Mouse (Mus musculus) ES-Bruce4 (cell line): Measurements from ENCODE around the gene Gp1bb. TPM values are rescaled to one million over a fixed set of nuclear protein-coding genes. Genes with fewer than 3 reads are reported as not detected.

Source experiments
- H3K27ac ChIP-seq: 2 replicates; pipeline ENCODE4 v1.5.1; 2012; ENCODE audit warnings: low read length, inconsistent platforms; ENCODE audit not compliant: insufficient read depth
- H3K27me3 ChIP-seq: 2 replicates; pipeline ENCODE4 v1.6.1; 2012; ENCODE audit warnings: mild to moderate bottlenecking, low read length, inconsistent platforms; ENCODE audit not compliant: control insufficient read depth, poor library complexity, insufficient read depth, severe bottlenecking
- H3K36me3 ChIP-seq: 2 replicates; pipeline ENCODE4 v1.6.1; 2012; ENCODE audit warnings: inconsistent platforms, mild to moderate bottlenecking, low read length, moderate library complexity; ENCODE audit not compliant: control insufficient read depth, poor library complexity, insufficient read depth, severe bottlenecking
- H3K4me1 ChIP-seq: one replicate; pipeline ENCODE4 v1.8.1; 2011; ENCODE audit warnings: low read length; ENCODE audit not compliant: control insufficient read depth, insufficient read depth
- H3K4me3 ChIP-seq: 2 replicates; pipeline ENCODE4 v1.5.1; 2011; ENCODE audit warnings: low read depth, mild to moderate bottlenecking, low read length
- H3K9ac ChIP-seq: 2 replicates; pipeline ENCODE4 v1.6.1; 2012; ENCODE audit warnings: low read depth, mild to moderate bottlenecking, inconsistent platforms; ENCODE audit not compliant: poor library complexity, severe bottlenecking
- H3K9me3 ChIP-seq: replicated peaks from 2 replicates; pipeline ENCODE4 v1.6.1; 2012; ENCODE audit warnings: mild to moderate bottlenecking, low read length, inconsistent platforms; ENCODE audit not compliant: control insufficient read depth, poor library complexity, insufficient read depth, severe bottlenecking
- CTCF ChIP-seq: IDR thresholded peaks from one replicate; pipeline ENCODE4 v1.8.1; 2011; ENCODE audit warnings: low read depth, low read length
- EP300 ChIP-seq: IDR thresholded peaks from 2 replicates; pipeline ENCODE4 v1.6.1; 2011; ENCODE audit warnings: low read depth, low read length; ENCODE audit not compliant: insufficient read depth
- POLR2A ChIP-seq: IDR thresholded peaks from one replicate; pipeline ENCODE4 v1.8.1; 2011; ENCODE audit warnings: low read length; ENCODE audit not compliant: insufficient read depth
- polyA plus RNA-seq: library from polyadenylated mRNA; stranded (reverse); fragments of >200 nt; gene quantifications from 2 replicates; pipeline ENCODE4 v1.2.4, GENCODE M21; 2011; ENCODE audit warnings: low read depth; ENCODE audit not compliant: missing spikeins, insufficient read depth, insufficient read length

Gene Gp1bb
- polyA plus RNA-seq, result not detected in 2 replicates

DNA sequence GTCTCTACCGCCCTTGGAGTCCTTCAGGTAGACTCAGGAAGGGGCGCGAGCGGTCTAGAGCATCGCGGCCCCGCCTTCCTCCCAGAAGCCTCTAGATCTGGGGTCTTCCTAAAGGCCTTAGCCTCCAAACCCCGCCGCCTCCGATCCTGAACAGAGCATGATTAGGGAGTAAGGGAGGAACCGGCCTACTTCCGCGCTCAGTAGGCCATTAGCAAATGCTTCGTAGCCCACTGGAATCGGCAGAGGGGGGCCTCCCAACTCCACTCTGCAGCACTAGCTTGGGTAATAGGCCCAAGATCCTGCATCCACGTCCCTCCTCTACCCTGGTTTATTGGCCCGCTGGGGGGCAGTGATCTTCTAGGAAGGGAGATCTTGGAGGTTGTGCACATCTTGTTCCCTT, at the start of gene Gp1bb:
Gene Gp1bb, minus strand, starts transcription at position 385 of the 400 bp plus-strand sequence.
- Histone ChIP-seq H3K4me3 (peak within 1 kb of the TSS; percentile 68), H3K27ac (no peak within 1 kb of the TSS), H3K9me3 (no peaks in the 10 kb centered on the region), H3K27me3 (peaks cover 7% of the 10 kb centered on the region; the same call in 1 of the 2 replicates), H3K36me3 (no peaks in the 10 kb centered on the region), H3K9ac (peak within 1 kb of the TSS; percentile 50), H3K4me1 (no peaks in the 10 kb centered on the region)
- TF ChIP-seq EP300 (no peak), POLR2A (no peak), CTCF (peak; percentile 7)

DNA sequence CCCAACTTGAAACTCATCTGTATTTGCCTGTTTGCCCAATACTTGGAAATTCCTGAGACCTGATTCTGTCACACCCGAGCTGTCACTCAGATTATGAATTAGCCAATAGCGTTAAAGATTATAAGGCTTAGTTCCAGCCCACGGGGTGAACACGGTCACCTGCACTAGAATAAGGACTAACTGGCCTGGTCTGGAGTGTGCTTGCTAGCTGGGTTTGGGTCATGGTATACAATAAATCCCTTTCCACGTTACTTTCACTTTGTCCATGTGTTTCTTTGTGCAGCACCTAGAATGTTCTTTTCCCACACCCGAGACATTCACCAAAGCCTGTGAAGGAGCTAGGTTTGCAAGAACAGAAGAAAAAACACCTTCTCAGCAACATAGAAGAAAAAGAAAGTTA, 47.7 kb upstream of the Gp1bb start:
- TF ChIP-seq POLR2A (no peak), EP300 (no peak), CTCF (no peak)
- Histone ChIP-seq H3K36me3 (no peaks in the 10 kb centered on the region), H3K27ac (no peak overlapping the region), H3K27me3 (no peaks in the 10 kb centered on the region), H3K9ac (no peak overlapping the region), H3K4me1 (no peaks in the 10 kb centered on the region), H3K4me3 (no peak overlapping the region), H3K9me3 (no peaks in the 10 kb centered on the region)

DNA sequence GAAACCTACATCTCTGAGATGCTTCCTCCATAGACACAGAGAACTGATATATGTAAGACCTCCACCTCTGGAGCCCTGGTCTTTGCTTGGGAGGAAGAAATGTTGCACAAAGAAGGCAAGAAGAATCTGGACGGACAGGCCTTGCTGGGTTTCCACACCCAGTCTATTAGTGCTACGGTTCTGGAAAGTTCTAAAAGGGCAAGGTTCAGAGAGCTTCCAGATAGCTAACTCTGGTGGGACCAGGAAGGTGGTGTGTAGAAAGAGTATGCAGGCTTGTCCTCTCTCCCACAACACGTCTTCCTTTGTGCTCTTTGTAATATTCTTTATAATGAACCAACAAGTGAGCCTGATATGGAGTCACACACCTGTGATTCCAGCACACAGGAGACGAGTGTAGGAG, 36.4 kb upstream of the Gp1bb start:
- H3K27ac ChIP-seq, result no peak overlapping the region

DNA sequence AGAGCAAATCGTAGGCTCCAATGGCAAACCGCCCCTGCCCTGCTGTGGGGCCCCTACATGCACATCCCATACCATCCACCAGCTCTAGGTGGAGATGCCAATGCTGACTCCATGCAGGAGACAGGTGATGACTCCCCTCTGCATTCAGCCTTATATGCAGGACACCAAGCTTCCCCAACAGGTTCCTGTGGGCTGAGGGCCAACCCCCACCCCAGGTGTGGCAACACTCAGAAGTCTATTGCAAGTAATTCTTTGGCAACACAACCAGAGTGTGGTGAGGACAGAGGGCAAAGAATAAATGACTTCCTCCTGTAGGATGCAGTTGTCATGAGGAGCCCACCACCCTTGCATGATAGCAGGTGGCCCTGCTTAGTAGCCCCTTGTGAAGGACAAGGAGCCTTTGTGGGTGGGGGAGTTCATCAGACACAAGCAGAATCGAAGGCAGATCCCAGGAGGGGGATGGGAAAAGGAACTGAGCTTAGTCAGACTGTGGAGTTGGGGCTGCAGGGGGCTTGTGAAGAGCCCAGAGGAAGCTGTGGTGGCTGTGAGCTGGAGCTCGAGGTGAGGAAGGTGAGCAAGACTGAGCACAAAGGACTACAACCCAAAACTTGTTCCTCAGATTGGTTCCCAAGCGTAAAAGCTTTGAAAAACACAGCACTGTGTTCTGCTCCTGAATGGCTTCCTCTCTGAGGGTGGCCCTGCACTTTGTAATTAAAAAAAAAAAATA, 33.3 kb upstream of the Gp1bb start:
- Histone ChIP-seq H3K9me3 (no peaks in the 10 kb centered on the region), H3K27me3 (no peaks in the 10 kb centered on the region), H3K27ac (no peak overlapping the region), H3K36me3 (no peaks in the 10 kb centered on the region), H3K4me3 (no peak overlapping the region), H3K9ac (no peak overlapping the region), H3K4me1 (no peaks in the 10 kb centered on the region)
- TF ChIP-seq CTCF, result no peak
- no peak for TF ChIP-seq POLR2A
- no peak for TF ChIP-seq EP300

More for the DNA sequence above, 36.4 kb upstream of the Gp1bb start:
- Histone ChIP-seq H3K4me3 (no peak overlapping the region), H3K27me3 (no peaks in the 10 kb centered on the region), H3K9ac (no peak overlapping the region), H3K4me1 (no peaks in the 10 kb centered on the region), H3K36me3 (no peaks in the 10 kb centered on the region), H3K9me3 (peaks cover 2% of the 10 kb centered on the region; the same call in 1 of the 2 replicates)
- TF ChIP-seq EP300, result no peak
- TF ChIP-seq CTCF, result no peak
- TF ChIP-seq POLR2A, result no peak

DNA sequence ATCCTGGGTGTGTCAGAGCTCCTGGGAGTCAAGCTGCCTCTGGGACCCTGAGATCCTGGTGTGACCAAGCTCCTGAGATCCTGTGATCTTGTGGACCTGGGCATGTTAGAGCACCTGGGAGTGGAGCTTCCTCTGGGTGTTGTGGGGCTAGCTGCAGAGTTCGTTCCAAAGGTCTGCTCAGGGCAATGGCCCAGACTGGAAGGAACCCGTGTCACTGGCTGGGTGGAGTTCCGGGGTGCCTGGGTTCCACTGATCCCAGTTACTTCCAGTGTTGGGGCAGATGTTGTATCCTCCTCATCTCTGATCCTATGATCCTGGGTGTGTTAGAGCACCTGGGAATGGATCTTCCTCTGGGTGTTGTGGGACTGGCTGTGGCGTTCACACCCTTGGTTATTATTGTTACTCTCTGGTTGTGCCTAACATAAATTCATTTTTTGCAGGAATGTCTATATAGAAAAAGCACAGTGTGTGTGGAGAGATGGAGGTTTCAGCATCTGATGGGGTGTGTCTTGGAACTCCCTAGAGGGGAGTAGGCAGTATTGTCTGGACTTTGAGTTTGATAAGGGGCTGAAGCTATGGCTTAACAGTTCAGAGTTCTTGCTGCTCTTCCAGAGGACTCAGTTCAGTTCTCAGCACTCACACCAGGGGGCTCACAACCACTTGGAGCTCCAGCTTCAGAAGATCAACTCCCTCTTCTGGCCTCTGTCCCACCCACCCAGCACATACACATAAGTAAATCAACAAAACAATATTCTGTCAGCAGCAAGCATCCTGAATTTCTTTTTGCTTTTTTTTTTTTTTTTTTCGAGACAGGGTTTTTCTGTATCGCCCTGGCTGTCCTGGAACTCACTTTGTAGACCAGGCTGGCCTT, 31.3 kb upstream of the Gp1bb start:
- no peak overlapping the region for H3K4me3 ChIP-seq
- no peak for TF ChIP-seq POLR2A
- peak; percentile 26 for TF ChIP-seq CTCF
- H3K9me3 ChIP-seq, result no peaks in the 10 kb centered on the region
- H3K27ac ChIP-seq, result no peak overlapping the region
- H3K36me3 ChIP-seq, result no peaks in the 10 kb centered on the region
- no peaks in the 10 kb centered on the region for H3K4me1 ChIP-seq
- H3K9ac ChIP-seq, result no peak overlapping the region
- H3K27me3 ChIP-seq, result no peaks in the 10 kb centered on the region
